Mouse (Mus musculus): ENCODE data around the gene Wdhd1. TPM values are rescaled to one million over a fixed set of nuclear protein-coding genes. Genes with fewer than 3 reads are reported as not detected.

Gene Wdhd1
- polyA plus RNA-seq, 1 experiment: 6.6 TPM

- DNase-seq (ENCODE audit: extremely low spot score in 1 of 2, low spot score in 1 of 2): no peak
Observed at GRCm38 (mm10) chr14:47224476-47225325, 52.0 kb downstream of the Wdhd1 start.

GRCm38 (mm10) chr14:47222631-47223450 lies 53.8 kb downstream of the Wdhd1 start:
- DNase-seq (ENCODE audit: extremely low spot score in 1 of 2, low spot score in 1 of 2): no peak

GRCm38 (mm10) chr14:47221567-47221966 lies 55.1 kb downstream of the Wdhd1 start:
- no peak for DNase-seq (ENCODE audit: extremely low spot score in 1 of 2, low spot score in 1 of 2)

GRCm38 (mm10) chr14:47220231-47221025 lies 56.2 kb downstream of the Wdhd1 start:
- DNase-seq (ENCODE audit: extremely low spot score in 1 of 2, low spot score in 1 of 2): no peak

GRCm38 (mm10) chr14:47218766-47219606 lies 57.7 kb downstream of the Wdhd1 start:
- DNase-seq (ENCODE audit: extremely low spot score in 1 of 2, low spot score in 1 of 2): peak in 1 of 2 experiments; percentile 8

GRCm38 (mm10) chr14:47216541-47216940 lies 60.1 kb downstream of the Wdhd1 start:
- DNase-seq (ENCODE audit: extremely low spot score in 1 of 2, low spot score in 1 of 2): no peak

- no peak for DNase-seq (ENCODE audit: extremely low spot score in 1 of 2, low spot score in 1 of 2)
Observed at GRCm38 (mm10) chr14:47214367-47214766, 62.3 kb downstream of the Wdhd1 start.

- DNase-seq (ENCODE audit: extremely low spot score in 1 of 2, low spot score in 1 of 2): no peak
Observed at GRCm38 (mm10) chr14:47213305-47213704, 63.4 kb downstream of the Wdhd1 start.

GRCm38 (mm10) chr14:47209669-47210164 lies 66.9 kb downstream of the Wdhd1 start:
- no peak for DNase-seq (ENCODE audit: extremely low spot score in 1 of 2, low spot score in 1 of 2)

GRCm38 (mm10) chr14:47208564-47209493 lies 67.8 kb downstream of the Wdhd1 start:
- DNase-seq (ENCODE audit: extremely low spot score in 1 of 2, low spot score in 1 of 2): no peak

GRCm38 (mm10) chr14:47206601-47207000 lies 70.1 kb downstream of the Wdhd1 start:
- DNase-seq (ENCODE audit: extremely low spot score in 1 of 2, low spot score in 1 of 2): no peak

- DNase-seq (ENCODE audit: extremely low spot score in 1 of 2, low spot score in 1 of 2): no peak
Observed at GRCm38 (mm10) chr14:47205270-47205972, 71.2 kb downstream of the Wdhd1 start.

GRCm38 (mm10) chr14:47197340-47197739 lies 79.3 kb downstream of the Wdhd1 start:
- DNase-seq (ENCODE audit: extremely low spot score in 1 of 2, low spot score in 1 of 2): peak in 1 of 2 experiments; percentile 10

- DNase-seq (ENCODE audit: extremely low spot score in 1 of 2, low spot score in 1 of 2): no peak
Observed at GRCm38 (mm10) chr14:47196711-47197110, 79.9 kb downstream of the Wdhd1 start.

- DNase-seq (ENCODE audit: extremely low spot score in 1 of 2, low spot score in 1 of 2): no peak
Observed at GRCm38 (mm10) chr14:47194096-47194495, 82.6 kb downstream of the Wdhd1 start.

GRCm38 (mm10) chr14:47193506-47193905 lies 83.2 kb downstream of the Wdhd1 start:
- no peak for DNase-seq (ENCODE audit: extremely low spot score in 1 of 2, low spot score in 1 of 2)

- no peak for DNase-seq (ENCODE audit: extremely low spot score in 1 of 2, low spot score in 1 of 2)
Observed at GRCm38 (mm10) chr14:47191861-47192260, 84.8 kb downstream of the Wdhd1 start.
